Mouse (Mus musculus) ovary, adult 18-20 months (tissue): ENCODE measurements around the gene Tssk4.

Source experiments
- DNase-seq: peaks from one replicate; pipeline ENCODE4 v3.0.0; 2022; ENCODE audit warnings: low spot score, mixed read lengths

The Tssk4 gene

DNA sequence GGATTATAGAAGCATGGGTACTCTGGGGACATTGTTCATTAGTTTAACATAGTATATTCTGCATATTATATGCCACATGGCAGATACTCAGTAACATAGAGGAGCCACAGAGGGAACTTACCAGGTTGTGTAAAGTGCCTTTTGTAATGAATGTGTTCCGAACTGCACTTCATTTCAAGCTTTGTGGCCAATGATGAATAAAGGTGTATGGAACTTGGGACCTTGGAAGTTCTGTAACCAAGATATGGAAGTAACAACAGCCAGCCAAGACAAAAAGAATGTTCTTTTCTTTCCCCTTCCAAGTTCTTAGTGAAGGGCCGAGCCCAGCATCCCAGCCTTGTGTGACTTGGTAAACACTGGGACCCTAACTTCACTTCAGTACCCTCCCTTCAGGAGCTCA lies at the start of gene Tssk4:
TSS of gene Tssk4 (plus strand) at position 301 of the 400 bp plus-strand sequence.
- no peak for DNase-seq

DNA sequence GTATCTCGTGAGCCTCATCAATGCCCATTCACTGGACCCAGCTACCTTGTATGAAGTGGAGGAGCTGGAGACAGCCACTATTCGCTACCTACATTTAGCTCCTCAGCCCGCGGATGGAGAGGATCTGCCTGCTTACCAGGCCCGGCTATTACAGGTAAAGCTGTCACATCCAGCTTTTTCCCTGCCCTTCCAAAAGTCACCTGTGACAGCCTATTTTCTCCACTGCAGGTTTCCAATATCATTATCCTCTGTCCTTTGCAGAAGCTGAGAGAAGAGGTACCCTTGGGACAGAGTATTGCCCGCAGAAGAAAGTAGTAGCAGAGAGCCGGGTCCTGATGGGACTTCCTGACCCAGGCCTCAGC lies 46.7 kb upstream of the Tssk4 start, which contains the start of gene Irf9:
TSS of gene Irf9 (plus strand) at position 301 of the 362 bp plus-strand sequence.
- DNase-seq, result no peak

DNA sequence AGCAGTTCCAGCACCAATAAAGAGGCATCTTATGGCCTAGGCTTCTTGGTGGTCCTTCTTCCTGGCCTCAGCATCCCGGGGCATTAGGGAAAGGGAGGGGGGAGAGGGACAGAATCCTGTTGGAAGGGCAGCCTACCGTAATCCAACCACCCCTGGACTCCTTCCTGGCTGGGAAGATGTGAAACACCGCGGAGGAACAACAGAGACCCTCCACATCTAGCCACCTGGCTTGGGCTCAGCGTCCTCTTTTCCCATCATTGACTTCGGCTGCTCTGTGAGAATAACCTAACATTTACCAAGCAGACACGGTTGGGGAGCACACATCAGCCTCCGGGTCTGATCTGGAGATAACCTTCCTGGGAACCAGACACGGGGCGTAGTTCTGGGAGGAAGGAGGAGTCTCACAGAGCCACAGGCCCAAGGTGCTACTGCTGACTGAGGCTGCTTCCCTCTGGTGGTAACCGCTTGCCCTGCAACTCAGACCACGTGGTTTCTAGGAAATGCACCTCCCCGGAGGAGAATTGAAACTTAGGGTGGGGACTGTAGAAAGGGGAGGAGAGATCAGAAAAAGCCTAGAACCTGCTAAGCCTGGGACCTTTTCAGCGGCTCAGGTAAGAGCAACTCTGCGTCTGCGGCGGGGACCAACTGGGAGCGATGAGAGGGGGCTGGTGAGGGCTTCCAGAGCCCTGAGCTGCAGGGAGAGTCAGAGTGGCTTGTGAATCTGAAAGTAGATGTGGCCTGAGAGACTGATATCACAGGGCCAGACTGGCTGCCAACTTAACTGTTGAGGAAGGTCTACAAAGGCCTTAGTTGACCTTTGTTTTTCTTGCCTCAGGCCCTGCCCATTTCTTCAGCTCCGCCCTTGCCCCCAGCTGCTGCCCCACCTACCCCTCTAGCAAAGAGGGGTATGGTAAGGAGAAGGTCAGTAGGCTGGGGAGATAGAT lies 46.1 kb upstream of the Tssk4 start:
- peak; percentile 85 for DNase-seq

DNA sequence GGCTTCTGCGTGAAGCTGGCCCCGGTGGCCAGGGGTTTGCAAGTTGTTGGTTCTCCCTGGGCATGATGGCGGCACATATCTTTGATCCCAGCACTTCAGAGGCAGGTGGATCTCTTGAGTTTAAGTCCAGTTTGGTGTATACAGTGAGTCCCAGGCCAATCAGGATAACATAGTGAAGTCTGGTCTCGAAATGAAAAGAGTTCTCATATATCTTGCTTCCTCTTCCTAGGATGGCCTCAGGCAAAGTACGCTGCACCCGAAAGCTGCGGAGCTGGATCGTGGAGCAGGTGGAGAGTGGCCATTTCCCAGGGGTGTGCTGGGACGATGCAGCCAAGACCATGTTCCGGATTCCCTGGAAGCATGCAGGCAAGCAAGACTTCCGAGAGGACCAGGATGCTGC lies 45.2 kb upstream of the Tssk4 start:
- no peak for DNase-seq

DNA sequence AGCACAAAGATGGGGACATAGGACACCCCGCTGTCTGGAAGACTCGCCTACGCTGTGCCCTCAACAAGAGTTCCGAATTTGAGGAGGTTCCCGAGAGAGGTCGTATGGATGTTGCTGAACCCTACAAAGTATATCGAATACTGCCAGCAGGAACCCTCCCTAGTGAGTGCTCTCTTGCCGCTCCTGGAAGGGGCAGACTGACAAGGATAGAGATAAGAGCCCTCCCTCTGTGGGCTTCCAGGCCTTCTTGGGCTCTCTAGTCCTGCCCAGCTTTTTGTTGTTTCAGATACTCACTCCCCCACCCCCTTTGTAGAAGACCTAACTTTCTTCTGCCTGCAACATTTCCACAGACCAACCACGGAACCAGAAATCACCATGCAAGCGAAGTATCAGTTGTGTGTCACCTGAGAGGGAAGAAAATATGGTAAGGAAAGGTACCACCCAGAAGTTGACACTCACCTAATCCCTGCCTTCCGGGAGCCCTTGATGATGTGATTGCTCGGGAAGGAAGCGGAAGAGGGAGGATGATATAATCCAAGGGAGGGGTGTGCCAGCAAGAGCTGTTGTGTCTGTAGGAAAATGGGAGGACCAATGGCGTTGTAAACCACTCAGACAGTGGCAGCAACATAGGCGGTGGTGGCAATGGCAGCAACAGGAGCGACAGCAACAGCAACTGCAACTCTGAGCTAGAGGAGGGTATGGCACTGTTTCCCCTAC lies 44.1 kb upstream of the Tssk4 start:
- no peak for DNase-seq

DNA sequence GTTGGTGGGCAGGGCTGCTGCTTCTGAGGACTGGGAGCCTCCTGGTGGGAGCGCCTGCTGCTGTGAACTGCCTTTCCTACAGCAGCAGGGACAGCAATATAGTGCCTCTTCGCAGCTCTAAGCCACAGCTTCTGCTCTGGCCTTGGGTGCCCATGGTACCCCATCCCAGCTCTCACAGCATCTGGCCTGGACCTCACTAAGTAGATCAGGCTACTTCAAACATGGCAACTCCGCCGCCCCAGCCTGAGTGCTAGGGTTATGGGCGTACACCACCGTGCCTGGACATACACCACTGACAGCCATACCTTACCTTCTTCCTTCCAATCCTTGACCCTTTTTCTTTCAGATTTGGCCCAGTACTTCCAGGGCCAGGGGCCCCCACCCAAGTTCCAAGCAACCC lies 41.6 kb upstream of the Tssk4 start:
- no peak for DNase-seq

DNA sequence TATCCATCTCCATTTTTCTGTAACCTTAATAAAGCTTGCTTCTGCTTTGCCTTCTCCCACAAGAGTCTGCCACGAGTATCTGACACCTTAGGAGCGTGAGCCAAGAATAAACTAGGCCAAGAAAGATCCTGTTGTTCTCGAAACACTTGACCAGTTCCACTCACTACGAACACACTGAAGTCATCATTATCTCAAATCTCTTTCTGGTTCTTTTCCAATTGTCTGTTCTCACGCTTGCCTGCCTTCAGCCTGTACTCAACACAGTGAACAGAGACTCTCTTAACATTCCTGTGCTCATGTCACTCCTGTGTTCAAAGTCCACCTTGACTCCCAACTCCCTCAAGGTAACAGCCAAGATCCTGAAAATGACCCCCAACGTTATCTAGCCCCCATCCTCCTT lies 36.6 kb upstream of the Tssk4 start:
- no peak for DNase-seq

DNA sequence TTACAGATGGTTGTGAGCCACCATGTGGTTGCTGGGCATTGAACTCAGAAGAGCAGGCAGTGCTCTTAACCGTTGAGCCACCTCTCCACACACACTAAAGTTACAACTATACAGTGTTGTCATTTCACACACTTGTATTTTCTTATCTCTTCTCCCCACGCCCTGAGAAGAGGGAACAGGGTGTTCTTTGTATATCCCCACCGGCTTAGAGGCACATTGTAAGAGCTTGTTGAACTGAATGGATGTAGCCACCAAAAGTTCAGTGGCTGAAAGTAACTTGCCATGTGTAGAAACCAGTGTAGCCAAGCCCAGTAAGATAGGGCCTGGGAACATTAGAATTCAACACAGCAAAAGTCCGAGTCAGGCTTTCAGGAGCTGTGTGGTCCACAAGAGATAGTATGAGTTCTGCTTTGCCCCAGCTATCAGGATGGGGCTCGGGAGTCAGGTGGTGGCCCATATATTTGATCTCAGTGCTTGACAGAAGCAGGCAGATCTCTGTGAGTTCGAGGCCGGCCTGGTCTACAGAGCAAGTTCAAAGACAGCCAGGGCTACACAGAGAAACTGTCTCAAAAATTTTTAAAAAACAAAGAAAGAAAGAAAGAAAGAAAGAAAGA lies 35.3 kb upstream of the Tssk4 start:
- DNase-seq, result no peak

DNA sequence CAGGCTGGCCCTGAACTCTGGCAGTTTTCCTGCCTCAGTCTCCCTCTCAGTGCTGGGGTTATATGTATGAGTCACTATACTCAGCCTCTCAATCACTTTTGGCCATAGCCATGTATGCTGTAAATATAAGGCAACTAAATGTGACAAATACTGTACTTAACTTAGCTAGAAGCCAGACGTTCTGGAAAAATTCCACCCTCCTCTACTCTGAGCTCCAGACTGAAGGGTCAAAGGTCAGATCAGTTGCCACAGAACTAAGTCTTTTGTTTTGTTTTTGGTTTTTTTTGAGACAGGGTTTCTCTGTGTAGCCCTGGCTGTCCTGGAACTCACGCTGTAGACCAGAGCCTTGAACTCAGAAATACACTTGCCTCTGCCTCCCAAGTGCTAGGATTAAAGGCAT lies 34.1 kb upstream of the Tssk4 start:
- DNase-seq, result no peak

DNA sequence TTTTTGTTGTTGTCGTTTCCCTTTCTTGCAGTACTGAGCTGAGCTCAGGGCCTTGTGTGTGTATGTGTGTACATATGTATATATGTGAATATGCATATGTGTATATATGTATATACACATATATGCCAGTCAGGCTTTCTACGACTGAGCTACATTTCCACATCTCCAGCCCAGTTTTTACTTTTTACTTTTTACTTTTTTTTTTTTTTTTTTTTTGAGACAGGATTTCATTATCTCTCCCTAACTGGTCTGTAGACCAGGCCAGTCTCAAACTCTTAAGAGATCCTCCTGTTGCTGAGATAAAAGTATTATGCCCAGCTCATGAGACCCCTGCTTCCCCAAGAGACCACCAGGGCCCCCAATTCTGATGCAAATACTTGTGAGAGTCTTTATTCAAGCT lies 33.1 kb upstream of the Tssk4 start:
- no peak for DNase-seq

DNA sequence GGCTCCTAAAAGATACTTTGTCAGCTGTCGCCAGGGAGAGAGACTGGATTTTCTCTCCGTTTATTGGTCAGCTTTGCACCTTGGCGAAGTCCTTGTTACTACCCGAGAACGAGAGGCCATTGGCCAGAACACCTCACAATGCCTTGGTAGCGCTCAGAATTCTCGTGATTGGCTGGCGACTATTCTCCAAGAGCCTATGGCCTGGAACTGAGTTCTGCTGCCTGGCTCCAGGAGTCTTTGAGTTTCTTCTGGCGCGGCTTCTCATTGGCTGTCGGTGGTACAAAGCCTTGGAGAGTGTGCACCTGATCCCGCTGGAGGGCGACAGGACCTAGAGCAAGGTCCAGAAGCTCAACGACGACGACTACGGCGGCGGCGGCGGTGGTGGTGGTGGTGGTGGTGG lies 32.2 kb upstream of the Tssk4 start, which contains the start of gene Rec8:
TSS of gene Rec8 (plus strand) at position 216 of the 400 bp plus-strand sequence.
- peak; percentile 20 for DNase-seq

DNA sequence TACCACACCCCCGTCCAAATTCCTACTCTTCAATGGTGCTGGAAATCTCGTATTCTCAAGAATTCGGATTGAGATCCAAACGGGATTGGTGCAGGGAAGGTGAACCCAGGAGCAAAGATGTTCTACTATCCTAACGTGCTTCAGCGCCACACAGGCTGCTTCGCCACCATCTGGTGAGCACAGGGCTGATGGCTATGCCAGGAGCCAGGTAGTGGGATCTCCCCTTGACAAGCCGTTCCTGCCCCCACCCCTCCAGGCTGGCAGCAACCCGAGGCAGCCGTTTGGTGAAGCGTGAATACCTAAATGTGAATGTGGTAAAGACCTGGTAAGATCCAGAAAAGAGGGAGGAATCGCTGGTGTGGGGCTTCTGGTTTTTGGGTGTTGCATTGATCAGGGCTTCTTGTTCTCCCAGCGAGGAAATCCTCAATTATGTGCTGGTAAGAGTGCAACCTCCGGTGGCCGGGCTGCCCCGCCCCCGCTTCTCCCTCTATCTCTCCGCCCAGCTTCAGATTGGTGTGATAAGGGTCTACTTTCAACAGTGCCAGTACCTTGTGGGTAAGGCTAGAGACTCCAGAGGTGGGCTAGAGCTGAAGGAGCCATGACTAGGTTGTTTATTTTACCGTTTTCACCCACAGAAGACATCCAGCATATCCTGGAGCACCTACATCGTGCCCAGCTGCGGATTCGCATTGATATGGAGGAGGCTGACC lies 31.3 kb upstream of the Tssk4 start:
- no peak for DNase-seq

DNA sequence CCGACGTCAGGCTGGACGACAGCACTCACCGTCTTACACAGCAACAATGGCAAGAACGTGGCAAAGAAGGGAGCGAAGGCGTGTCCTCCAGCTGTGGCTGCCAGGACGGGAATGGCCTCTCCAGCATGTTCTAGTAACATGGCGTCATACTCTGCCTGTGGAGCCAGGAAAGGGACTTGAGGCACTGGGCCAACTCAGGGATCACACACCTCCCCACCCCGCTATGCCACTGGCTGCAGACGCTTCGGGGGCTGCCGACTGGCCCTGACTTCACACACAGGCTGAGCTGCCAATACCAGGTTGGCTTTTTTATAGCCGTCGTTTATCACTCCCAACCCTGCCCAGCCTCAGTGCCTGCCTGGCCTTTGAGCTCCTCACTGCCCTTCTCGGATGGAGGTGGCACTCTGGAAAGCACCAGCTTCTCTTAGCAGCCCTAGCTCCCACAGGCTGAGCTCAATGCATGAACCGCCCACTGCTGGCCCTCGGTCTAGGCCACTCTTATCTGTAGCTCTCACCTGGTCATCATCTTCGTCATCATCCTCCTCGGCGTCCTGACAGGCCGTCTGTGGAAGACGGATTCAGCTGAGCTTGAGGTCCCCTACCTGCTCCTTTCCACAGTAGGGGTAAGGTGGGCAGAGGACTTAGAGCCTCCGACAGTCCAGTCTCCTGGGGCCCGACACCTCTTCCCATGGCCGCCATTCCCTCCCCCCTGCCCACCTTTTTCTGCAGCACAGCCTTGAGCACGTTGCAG lies 21.7 kb upstream of the Tssk4 start:
- no peak for DNase-seq

DNA sequence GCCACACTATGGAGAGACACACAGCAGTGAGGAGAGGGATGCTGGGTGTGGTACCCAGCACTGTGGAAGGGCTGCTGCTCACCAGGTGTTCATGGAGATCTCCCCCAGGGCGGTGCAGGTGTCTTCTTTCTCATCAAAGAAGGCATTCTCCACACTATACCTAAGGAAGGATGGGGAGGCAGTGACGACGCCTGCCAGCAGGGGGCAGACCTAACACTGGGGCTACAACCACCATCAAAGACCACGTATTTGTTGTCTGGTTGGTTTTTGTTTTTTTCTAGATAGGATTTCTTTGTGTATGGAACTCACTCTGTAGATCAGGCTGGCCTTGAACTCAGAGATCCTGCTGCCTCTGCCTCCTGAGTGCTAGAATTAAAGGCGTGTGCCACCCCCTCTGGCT lies 20.7 kb upstream of the Tssk4 start:
- no peak for DNase-seq

DNA sequence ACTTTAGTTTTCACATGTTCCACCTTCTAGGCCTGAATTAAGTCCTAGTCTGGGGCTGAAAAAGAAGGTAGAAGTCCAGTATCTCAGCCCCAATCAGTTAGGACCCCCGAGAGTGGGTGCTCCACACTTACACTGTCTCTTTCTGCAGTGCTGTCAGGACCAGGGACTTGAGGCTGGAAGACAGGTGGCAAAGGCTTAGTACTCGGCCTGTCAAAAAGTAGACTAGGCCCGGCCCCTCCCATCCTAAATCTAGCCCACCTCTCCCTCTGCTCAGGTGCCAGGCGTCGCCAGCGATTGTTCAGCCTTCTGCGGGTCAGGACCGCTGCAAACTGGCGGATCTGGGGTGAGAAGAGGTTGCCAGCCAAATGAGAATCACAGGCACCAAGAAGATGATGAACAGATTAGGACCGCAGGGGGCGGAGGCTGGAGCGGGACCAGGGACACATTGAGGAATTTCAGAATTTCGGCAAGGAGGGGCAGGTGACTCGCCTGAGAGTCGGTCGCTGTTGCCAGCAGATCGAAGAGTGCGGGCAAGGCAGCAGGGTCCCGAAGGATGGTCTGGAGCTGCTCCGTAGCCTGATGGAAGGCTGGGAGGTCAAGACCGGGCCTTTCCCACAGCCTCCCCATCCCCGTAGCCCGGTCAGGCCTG lies 15.0 kb upstream of the Tssk4 start:
- no peak for DNase-seq

DNA sequence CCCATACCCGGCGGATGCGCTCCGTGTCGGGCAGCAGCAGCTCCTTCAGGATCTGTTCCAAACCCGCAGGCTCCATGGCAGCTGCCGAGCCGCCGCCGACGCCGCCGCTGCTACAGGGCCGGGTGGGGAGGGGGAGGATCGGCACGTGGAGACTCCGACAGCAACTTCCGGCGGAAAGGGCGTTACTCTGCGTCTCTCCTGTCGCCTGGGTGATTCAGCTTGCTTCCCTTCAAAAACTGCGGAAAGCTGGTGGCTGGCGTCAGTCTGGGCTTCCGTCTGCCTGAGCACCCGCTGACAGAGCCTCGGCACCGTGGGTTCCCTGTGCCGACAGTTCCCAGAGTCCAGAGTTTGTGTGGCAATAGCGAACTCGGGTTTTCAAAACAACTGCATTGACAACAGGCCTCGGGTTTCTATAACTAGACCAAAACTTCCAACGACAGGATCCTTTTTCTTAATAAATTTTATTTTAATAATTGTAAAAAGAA lies 14.4 kb upstream of the Tssk4 start, which contains the start of gene Ipo4:
TSS of gene Ipo4 (minus strand) at position 435 of the 485 bp plus-strand sequence.
- peak; percentile 79 for DNase-seq

DNA sequence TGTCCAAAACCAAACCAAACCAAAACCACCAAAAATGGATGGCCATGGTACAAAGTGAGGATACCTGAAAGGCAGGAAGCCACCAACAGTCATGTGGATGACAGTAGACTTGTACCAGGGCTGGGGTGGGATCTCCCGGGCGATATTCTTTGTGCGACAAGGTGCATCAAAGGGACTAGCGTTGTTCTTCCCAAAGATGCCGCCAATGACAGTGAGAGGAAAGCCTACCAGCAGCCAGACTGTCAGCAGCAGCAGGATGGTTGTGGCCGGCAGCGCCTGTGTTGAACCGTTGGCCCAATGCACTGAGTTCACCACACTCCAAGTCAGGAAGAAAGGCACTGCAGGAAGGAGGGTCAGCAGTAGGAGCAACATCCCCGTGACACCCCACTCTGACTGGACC lies 12.2 kb upstream of the Tssk4 start, which contains the start of gene Gm49378:
TSS of gene Gm49378 (minus strand) at position 101 of the 400 bp plus-strand sequence.
- DNase-seq, result no peak

DNA sequence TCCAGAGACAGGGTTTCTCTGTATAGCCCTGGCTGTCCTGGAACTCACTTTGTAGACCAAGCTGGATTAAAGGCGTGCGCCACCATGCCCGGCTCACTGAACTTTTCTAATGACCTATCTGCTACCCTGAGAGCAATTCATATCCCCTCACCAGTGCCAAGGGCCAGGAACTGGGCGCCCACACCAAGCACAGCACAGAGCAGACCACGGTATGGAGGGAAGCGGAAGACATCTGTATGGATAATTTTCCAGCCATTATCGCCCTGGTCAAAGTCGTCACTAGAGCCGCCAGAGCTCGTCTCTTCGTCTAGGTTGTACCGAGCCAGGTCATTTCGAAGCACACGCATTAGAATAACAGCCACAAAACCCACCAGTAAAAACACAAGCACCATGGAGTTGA lies 9.2 kb upstream of the Tssk4 start:
- DNase-seq, result no peak

DNA sequence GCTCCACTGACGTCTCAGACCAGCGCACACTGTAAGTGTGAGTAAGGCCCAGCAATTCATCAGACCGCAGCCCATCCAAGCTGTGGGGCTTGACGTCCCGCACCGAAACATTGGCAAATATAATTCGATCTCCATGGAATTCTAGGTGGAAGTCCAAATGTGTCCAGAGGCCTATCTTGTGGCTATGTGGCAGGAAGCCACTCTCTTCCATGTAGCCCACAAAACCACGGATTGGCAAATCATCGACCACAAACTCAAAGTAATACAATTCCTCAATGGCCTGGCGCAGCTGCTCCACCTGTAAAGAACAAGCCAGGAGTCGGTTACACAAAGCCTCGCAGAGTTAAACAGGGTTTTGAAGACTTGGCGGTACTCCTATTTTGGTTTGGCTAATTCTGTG lies 8.7 kb upstream of the Tssk4 start:
- DNase-seq, result no peak

DNA sequence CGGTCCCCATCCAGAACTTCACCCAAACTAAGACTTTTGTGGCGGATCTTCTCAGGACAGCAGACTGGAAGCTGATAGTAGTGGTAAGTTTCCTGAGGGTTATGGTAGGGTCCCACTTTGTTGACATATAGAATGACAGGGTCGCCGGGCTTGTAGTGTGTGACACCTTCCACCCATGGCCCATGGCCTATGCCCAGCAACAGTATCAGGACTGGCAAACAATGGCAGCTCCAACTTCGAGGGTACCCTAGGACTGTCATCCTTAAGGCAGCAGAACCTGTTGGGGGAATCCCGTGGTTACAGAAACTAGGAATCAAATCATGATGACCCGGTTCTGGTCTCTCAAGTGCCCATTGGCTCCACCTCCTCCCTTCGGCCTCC lies 7.3 kb upstream of the Tssk4 start:
- DNase-seq, result no peak
